Mouse (Mus musculus): Measurements from ENCODE around the gene Rnf224.
"Not testable (repeated sequence)": the region's sequence is repeated elsewhere in the genome, so short reads cannot be mapped to it uniquely, and the experiment has no call there.

DNA sequence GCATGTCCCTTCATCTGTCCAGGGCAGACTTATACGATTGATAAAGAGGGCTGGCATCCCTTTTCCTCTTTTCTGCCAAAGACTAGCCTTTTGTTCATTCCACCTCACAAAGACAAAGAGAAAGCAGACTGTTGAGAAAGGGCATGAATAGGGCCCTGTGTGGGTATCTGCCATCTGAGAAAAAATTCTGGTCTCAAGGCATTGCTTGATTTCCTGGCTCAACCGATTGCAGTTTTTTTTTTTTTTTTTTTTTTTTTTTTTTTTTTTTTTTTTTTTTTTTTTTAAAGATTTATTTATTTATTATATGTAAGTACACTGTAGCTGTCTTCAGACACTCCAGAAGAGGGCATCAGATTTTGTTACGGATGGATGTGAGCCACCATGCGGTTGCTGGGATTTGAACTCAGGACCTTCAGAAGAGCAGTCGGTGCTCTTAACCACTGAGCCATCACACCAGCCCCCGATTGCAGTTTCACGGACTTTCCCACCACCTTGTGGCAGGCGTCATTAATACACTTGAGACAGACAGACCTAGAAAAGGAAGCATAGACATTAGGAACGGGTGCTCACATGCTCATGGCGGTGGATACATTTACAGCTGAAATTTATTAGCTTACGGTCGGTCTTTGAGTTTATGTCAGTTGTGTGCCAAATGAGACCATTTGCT lies 20.0 kb upstream of the Rnf224 start:
- not testable (repeated sequence) for TF ChIP-seq CTCF (IDR thresholded peaks at IDR 0.05; ENCODE audit: low read depth, low read length); POLR2A (IDR thresholded peaks at IDR 0.05; ENCODE audit: borderline replicate concordance, low read depth, low read length)

Data from bone marrow macrophage, adult 2 months (primary cell).